Mouse (Mus musculus) embryonic fibroblast, embryonic 13.5 days (primary cell): Measurements from ENCODE around the gene Cdh10.

ENCODE experiments used
- CTCF ChIP-seq: IDR thresholded peaks from 2 replicates; pipeline ENCODE4 v1.5.1; 2011; ENCODE audit warnings: mild to moderate bottlenecking, control low read depth, low read length, moderate library complexity, borderline replicate concordance; ENCODE audit not compliant: insufficient read depth
- POLR2A ChIP-seq: IDR thresholded peaks from 2 replicates; pipeline ENCODE4 v1.6.1; 2011; ENCODE audit warnings: low read depth, mild to moderate bottlenecking, control low read depth, low read length, moderate library complexity

GRCm38 (mm10) chr15:18818185-18818973 is at the start of gene Cdh10:
- TF ChIP-seq CTCF (no peak), POLR2A (peak; percentile 51; the same call in 1 of the 2 replicates)
